Mouse (Mus musculus) cerebellum, adult 9-10 months (tissue): ENCODE data around the gene Vmp1.

Experiments
- DNase-seq: peaks from one replicate; pipeline ENCODE4 v3.0.0; 2022

The Vmp1 gene

DNA sequence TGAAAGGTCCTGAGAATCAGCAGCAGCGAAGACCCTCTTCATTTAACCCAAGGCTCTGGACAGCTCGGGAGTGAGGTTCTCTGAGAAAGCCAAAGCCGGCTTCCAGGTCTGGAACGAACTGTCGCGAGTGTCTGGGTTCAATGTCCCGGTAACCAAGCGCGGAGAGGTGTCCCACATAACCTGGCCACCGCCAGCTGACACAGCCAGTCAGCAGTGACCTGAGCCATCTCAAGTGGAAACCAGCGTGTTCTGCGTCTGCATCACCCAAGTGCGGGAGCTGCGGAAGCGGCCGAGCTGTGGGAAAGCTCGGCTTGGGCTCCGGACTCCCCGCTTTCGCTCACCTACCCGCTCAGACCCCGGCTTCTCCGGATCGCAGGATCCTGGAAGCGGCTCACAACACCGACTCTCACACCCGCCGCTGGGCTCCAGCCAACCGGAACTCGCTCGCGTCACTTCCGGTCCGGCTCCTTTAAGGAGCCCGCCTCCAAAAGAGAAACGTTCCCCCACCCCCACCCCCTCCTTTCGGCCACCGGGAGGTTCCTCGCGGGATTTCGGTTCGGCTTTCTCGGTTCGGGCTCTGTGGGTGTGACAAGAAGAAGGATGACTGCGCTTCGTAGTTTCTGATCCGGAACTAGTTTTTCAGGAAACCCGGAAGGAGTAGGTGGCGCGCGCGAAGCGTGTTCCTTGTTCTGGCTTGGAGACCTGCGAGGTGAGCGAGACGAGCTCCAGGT lies at the start of gene Vmp1, which contains the start of gene Ptrh2:
Gene Vmp1, minus strand, starts transcription at position 442 of the 731 bp plus-strand sequence.
Gene Ptrh2, plus strand, starts transcription at position 591 of the 731 bp plus-strand sequence.
- DNase-seq: peak; percentile 93

DNA sequence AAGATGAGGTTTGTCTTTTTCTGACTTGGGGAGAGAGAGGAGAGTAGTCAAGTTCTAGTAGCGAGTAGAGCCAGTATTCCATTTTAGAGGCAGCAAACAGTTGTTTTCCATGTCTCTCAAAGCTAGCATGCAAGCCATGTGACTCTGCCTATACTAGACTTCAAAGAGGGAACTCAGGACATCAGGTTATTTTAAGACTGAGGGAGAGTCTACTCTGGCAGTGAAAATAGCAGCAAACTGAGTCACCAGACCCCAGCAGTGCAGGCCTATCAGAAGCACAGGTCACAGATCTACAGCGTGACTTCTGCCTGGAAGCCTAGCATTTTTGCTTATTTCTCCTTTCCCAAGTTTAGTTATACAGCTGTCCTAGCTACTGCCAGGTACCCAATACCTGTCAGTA lies 47.8 kb upstream of the Vmp1 start:
- DNase-seq: no peak

GRCm38 (mm10) chr11:86725607-86726006 lies 42.0 kb upstream of the Vmp1 start:
- DNase-seq: no peak

GRCm38 (mm10) chr11:86724982-86725381 lies 41.3 kb upstream of the Vmp1 start:
- no peak for DNase-seq

DNA sequence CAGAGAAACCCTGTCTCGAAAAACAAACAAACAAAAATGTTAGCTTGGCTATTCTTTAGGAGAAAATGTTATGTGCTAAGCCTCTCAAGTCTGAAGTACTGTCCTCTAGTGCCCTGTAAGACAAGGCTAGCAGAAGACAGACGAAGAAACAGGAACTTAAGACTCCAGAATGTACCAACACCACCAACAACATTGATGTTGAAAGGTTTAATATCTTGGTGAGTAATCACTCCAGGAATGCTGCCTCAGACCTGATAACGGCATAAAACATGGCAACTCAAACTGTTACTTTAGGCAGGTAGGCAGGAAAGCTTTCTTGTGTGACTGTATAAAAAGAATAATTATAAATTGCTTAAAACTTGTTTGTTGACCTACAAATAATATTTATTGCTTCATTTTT lies 40.4 kb upstream of the Vmp1 start:
- no peak for DNase-seq

GRCm38 (mm10) chr11:86719390-86719789 lies 35.8 kb upstream of the Vmp1 start:
- DNase-seq: no peak

DNA sequence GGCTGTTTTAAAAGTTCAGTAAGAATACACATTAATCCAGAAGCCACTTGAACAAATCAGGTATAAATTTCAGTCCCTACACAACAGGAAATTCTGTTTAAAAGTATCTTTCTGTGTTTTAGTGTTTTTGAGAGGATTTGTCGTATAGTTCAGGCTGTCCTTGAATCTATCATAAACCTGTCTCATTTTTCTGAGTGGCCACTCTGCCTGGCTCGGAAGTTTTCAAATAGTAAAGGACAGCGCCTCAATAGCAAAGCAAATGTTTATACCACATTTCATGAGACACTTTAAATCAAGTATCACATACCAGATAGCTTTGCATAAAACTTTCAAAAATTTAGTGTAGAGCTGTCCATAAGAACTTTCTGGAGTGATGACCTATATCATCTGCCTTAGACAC lies 34.7 kb upstream of the Vmp1 start:
- no peak for DNase-seq

DNA sequence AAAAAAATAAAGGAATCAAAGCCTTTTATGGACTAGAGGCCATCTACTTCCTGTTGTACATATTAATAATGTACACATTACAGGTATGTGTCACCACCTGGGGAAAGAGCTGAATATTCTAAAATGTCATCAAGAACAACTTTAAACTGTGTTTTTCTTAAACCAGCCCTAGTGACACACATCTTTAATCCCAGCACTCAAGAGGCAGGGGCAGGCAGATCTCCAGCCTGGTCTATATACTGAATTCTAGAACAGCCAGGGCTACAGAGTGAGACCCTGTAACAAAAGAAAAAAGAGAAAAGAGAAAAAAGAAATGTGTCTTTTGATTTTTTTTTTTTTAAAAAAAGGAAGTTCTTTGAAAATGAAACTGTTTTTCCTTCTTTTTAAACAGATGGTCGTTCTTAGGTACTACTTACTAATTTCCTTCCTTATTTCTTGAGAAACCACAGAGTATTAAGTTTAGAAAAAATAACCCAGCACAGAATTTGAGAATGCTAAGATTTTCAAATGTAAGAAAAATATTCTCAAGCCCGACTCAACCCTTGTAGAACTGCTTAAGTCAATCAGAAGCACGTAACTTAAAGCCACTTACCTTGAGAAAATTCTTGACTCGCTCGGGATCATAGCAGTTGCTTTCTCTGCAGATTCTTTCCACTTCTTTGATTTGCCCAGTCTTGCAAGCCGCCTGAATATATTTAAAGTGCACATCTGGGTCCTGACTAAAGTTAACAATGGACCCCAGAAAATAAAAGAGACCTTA lies 33.9 kb upstream of the Vmp1 start:
- no peak for DNase-seq

DNA sequence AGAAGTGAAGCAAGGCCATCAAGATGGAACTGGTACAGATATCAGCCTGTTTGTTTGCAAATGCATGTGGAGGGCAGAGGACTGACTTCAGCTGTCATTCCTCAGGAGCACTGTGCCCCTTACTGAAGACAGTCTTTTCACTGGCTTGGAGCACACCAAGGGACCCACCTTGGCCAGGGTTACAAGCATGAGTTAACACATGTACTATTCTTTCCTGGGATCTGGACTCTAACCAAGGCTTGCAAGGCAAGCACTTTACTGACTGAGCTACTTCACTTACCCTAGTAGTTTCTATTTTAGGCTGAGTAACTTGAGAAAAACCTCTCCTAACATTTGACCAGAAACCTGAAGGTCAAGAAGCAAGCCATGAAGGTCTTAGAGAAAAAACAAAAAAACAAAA lies 31.0 kb upstream of the Vmp1 start:
- DNase-seq: no peak

DNA sequence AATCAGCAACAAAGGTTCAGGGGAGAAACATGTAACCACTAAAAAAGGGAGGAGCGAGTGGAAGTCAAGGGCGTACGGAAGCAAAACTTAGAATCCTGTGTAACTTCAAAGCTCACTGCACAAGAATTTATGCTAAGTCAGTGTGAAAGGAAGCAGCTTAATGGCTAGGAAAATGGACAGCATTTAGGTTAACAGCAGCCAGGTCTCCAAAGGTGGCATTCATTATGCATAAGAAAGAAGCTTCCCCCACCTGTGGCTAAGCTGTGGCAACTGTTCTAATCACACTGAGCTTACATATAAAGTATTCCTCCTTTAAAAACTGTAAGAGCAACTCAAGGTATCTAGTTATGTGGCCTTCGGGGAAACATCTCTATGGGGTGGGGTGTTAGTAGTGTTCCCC lies 17.5 kb upstream of the Vmp1 start:
- DNase-seq: no peak

DNA sequence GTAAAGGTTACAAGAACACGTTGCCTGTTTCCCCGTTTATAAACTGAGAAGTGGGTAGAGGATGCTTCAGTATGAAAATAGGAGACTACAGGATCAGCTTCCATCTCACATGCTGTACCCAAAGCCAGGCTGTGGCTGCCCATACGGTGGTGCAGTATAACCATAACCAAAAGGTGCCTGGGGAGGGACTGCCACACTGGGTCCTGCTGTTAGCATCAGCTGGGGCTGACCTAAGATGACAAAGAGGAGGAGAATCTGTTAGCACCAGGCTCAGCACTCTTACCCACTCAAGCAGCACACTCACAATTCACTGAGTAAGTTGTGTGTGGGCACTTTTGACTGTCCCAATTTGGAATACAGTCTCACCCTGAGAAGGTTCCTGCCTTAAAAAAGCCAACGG lies 11.8 kb upstream of the Vmp1 start:
- no peak for DNase-seq

- DNase-seq: no peak
These were observed 8.9 kb upstream of the Vmp1 start for GRCm38 (mm10) chr11:86692546-86692945.

DNA sequence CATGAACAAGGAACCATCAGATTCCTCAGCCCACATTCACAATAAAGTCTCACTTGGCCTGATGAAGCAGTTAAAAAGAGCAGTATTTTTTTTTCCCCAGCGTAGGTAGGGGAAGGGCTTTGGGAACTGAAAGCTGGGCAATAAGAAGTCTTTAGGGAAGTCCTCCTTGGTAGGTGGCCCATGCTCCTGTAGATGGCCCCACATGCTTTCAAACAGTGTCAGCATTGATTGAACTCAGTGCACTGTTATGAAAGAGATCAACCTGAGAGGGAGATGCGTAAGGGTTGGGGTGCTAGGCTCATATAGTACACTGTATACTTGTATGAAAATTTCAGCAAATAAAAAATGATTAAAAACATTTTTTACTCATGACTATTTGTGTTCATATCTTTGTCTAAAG lies 8.3 kb upstream of the Vmp1 start:
- no peak for DNase-seq

DNA sequence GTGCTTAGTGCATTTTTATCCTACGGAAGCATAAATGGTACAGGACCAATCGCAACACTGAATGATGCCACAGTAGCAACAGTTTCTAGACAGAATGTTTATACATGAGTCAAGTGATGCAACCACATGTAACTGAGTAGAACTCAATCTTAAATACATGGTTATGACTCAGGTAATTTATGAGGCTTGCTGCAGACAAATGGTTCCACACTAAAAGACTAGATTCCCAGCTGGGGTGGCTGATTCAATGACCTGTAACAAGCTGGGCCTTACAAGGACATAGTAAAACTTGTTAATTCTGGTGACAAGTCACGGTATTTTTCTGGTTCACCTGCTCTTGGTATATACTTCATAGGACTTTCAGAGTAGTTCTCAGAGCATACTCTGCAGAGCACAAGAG lies 7.8 kb upstream of the Vmp1 start:
- no peak for DNase-seq

GRCm38 (mm10) chr11:86690383-86690782 lies 6.7 kb upstream of the Vmp1 start:
- DNase-seq: no peak

DNA sequence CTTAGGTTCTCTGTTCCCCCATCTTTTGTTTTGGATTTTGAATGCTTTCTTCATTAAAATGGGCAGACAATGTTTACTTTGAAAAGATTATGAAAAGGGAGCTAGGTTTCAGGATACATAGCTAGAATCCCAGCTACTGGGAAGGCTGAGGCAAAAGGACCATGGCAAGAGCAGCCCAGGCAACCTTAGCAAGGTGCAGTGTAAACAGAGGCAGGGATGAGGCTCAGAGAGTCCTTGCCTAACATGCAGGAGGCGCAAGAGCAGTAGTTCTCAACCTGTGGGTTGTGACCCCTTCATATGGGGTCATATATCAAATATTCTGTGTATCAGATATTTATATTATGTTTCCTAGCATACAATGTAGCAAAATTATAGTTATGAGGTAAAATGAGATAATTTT lies 1.7 kb upstream of the Vmp1 start:
- no peak for DNase-seq

DNA sequence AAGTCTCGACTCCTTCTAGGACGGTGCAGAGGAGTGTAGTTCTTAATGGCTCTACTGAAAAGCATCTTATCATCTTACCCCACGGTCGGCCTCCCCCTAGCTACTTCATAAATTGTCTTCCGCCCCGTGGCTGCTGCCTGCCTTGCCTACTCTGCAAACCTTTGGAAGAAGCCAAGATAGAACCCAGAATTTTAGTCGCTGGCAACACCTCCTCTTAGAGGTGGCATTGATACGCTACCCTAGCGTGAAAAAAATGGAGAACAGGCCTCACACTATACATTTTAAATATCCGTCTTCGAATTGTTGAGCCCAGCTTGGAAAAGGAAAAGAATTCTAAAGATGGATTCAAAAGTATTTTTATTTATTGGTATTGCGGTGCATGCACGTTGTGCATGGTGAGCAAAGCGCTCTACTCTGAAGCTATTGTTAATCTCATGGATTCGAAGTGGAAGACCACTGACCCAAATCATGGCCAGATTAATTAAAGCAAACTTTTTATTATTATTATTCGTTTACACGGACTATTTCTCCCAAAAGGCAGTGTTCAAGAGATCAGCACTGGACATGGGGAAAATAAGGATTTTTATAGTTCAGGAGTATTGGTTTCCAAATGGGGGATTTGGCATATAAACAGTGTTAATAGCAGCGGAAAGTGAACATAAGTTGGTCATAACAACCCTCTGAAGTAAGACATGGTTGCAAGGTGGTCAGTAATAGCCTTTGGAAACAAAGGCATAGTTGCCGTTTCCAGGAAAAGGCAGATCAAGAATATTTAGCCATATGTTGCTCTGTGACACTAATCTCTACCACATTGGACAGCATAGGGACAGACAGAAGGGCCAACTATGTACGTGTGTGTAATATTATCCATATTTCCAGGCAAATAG lies 733 bp upstream of the Vmp1 start:
- no peak for DNase-seq

- peak; percentile 19 for DNase-seq
These were observed 775 bp downstream of the Vmp1 start for GRCm38 (mm10) chr11:86682861-86683260.

DNA sequence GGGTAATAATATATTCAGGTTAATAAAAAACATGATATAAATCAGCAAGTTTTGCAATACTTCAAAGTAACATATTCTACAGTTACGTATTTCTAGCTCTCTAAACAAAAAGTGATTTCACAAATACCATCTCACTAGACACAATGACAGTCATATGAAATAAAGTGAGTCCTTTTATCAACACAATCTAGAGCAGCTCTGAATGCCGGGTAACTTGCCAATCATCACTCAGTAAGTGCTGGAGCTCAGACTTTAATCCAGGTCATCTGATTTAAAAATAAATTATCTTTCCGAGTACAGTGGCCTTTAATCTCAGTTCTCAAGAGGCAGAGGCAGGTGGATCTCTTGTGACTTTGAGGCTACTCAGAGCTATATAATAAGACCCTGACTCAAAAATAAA lies 2.2 kb downstream of the Vmp1 start:
- no peak for DNase-seq

DNA sequence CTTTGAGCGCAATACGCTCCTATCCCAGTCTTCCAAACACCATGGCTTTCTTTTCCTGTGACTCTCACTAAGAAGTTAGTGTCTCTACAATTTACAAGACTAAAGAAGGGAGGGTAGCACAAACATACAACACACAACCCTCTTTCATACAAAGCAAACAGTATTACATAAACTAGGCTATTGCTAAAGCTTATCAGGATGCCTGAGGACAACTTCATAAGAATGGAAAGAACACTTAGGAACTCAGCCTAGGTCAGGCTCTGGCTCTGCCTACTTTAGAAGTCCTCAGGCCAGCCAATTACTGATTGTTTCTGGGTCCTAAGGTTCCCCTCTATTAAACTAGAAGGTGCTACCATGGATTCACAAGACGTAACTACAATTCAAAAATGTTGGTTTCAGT lies 2.9 kb downstream of the Vmp1 start:
- DNase-seq: no peak

GRCm38 (mm10) chr11:86678957-86679356 lies 4.7 kb downstream of the Vmp1 start:
- no peak for DNase-seq

GRCm38 (mm10) chr11:86675520-86675919 lies 8.1 kb downstream of the Vmp1 start:
- DNase-seq: no peak

- no peak for DNase-seq
These were observed 10.9 kb downstream of the Vmp1 start for GRCm38 (mm10) chr11:86672772-86673171.
